Mouse (Mus musculus) myocyte (in vitro differentiated cells): ENCODE data around the gene Slc35e3.

Source experiments
- CEBPB ChIP-seq: IDR thresholded peaks from 2 replicates; pipeline ENCODE4 v1.6.1; 2011; ENCODE audit warnings: mild to moderate bottlenecking, moderate library complexity; ENCODE audit not compliant: poor library complexity, insufficient read depth, severe bottlenecking
- MAX ChIP-seq: IDR thresholded peaks from one replicate; pipeline ENCODE4 v1.6.1; 2011; ENCODE audit warnings: low read depth, mild to moderate bottlenecking, control low read depth
- MYOD1 ChIP-seq, 3 experiments: IDR thresholded peaks; one replicate each; pipeline ENCODE4 v1.6.1; 2011; ENCODE audit warnings: control low read depth in 2 of 3, low read depth in 2 of 3, mild to moderate bottlenecking in 2 of 3, moderate library complexity in 1 of 3; ENCODE audit not compliant: insufficient read length in 2 of 3, control insufficient read depth in 1 of 3
- POLR2A ChIP-seq: IDR thresholded peaks from one replicate; pipeline ENCODE4 v1.6.1; 2011; ENCODE audit warnings: low read depth, mild to moderate bottlenecking, control low read depth, moderate library complexity; ENCODE audit not compliant: insufficient read length
- POLR2AphosphoS2 ChIP-seq: IDR thresholded peaks from one replicate; pipeline ENCODE4 v1.6.1; 2011; ENCODE audit warnings: low read depth, control low read depth; ENCODE audit not compliant: insufficient read length
- TCF12 ChIP-seq: IDR thresholded peaks from one replicate; pipeline ENCODE4 v1.6.1; 2011; ENCODE audit warnings: mild to moderate bottlenecking, control low read depth; ENCODE audit not compliant: poor library complexity, insufficient read depth, severe bottlenecking
- USF1 ChIP-seq: IDR thresholded peaks from one replicate; pipeline ENCODE4 v1.6.1; 2011; ENCODE audit warnings: low read depth, mild to moderate bottlenecking, control low read depth, moderate library complexity

DNA sequence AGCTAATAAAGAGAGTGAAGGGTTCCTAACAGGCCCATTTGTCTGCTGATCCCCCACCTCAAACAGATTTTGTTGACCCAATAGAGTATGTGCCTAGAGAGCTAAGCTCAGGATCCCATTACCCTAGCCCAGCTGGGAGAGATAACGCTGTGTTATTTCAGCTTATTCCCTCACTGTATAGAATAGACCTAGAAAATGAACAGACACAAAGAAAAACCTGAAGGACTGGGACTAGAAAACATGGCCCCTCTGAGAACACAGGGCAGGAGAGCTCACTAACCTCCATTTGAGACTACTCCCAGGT is 28.6 kb upstream of the Slc35e3 start:
- TF ChIP-seq MAX (no peak), POLR2A (no peak), USF1 (no peak), CEBPB (no peak), MYOD1 (IDR thresholded peaks at IDR 0.05; ENCODE audit: control insufficient read depth in 1 of 3, insufficient read length in 2 of 3, low read depth in 2 of 3) (no peak), POLR2AphosphoS2 (no peak), TCF12 (no peak)
